Mouse (Mus musculus) G1E (cell line): ENCODE measurements around the gene Id1.

Experiments used
- CTCF ChIP-seq: IDR thresholded peaks from 2 replicates; pipeline ENCODE4 v1.5.1; 2012; ENCODE audit warnings: low read depth, low read length, inconsistent platforms, mixed read lengths
- POLR2AphosphoS5 ChIP-seq: IDR thresholded peaks from 2 replicates; pipeline ENCODE4 v1.6.1; 2012; ENCODE audit warnings: low read depth, low read length, inconsistent platforms; ENCODE audit not compliant: insufficient replicate concordance

DNA sequence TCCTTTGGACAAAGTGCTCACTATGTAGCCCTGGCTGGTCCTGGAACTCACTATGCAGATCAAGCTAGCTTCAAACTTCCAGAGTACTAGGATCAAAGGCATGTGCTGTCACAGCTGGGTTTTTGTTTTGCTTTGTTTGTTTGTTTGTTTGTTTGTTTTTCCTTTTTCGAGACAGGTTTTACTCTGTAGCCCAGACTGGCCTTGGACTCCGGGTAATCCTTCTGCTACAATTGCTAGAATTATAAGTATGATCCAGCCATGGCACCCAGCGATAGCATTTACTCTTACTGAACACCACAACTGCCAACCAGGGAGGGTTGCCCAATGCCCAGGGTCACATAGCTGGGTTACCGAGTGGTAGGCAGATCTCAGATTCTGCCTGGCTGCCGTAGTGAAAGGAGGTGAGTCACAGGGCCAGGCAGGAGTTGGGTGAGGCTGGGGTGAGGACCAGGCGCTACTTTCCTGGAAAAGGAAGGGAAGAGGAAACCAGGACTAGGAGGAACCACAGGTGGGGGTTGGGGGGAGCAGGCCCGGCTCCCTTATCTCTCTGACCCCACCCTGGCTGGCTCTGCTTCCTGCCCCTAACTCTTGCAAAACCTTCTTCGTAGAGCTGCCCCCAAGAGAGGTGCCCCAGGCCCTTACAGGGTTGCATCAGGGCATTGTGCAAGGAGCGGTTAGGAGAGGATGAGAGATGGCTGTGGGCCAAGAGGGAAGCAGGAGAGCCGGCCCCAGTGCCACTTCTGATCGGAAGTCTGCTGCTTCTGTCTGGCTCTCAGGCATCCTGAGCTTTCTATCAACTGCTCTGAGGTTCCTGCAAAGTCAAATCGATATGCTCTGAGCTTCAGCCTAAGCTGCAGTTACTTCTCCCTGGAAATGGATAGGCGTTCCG lies 5.3 kb downstream of the Id1 start:
- TF ChIP-seq CTCF = no peak
- TF ChIP-seq POLR2AphosphoS5 = no peak
